Mouse (Mus musculus): ENCODE results near the gene Ldlrad2.
A peak's percentile ranks its signal among the peaks of the same experiment; 100 is the strongest.

Gene Ldlrad2

DNA sequence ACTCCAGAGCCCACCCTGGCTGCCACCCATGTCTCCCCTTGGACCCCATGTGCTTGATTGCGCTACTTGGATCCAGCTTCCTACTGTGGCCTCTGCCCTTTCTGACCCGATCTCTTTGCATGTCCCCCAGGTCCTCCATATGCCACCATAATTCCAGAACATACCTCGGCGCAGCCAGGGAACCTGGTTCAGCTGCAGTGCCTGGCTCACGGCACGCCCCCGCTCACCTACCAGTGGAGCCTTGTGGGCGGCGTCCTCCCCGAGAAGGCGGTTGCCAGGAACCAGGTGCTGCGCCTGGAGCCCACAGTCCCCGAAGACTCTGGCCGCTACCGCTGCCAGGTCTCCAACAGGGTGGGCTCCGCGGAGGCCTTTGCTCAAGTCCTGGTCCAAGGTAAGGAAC lies 20.9 kb downstream of the Ldlrad2 start:
- DNase-seq (ENCODE audit: extremely low spot score) = no peak

DNA sequence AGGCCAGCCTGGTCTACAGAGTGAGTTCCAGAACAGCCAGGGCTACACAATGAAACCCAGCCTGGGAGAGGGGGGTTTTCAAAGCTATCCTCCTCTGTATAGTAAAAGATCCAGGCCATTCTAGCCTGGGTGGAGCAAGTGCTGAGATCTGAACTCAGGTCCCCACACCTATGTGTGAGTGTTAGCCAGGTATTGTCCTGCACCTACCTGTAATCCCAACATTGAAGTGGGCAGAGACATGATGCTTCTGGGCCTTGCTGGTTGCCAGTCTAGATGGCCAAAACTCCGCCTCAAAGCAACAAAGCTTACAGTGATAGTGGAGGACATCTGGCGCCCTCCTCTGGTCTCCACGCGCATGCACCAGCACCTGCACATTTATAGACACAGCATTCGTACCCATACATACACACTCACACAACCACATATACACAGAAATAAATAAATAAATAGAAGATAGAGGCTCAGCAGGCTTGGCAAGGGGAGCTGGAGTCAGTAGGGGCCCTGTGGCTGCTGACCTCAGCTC lies 28.3 kb downstream of the Ldlrad2 start:
- peak; percentile 47 for DNase-seq (ENCODE audit: extremely low spot score)

DNA sequence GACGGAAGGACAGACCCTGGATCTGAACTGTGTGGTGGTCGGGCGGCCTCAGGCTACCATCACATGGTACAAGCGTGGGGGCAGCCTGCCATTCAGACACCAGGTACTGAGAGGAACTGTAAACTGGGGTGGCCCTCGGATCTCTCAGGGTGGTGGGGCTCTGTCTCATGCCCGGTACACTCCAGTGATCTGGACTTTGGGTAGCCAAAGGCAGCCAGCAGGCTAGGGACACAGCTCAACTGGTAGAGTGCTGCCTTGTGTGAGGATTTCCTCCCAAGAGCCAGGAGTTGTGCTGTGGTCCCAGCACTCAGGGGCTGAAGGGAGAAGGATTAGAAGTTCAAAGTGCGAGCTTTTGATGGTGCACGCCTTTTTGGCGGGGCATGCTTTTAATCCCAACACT lies 28.8 kb downstream of the Ldlrad2 start:
- DNase-seq (ENCODE audit: extremely low spot score) = no peak

DNA sequence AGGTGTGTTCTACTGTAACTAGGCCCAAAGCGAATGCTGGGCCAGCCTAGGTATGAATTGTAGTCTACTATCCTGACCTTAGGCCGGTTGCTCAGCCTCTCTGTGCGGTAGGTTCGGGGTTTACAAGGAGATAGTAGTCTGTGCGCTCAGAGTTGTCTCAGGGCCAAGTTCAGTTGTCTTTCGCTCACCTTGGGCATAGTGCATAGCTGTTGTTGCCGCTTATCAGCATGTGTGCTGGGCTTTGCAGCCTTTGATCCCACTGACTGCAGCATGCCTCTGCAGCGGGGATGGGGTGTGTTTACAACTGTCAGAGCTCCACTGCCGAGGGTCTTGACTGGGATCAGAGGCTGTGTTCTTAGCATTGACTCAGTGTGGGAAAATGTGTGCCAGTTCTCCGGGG lies 31.4 kb downstream of the Ldlrad2 start:
- no peak for DNase-seq (ENCODE audit: extremely low spot score)

DNA sequence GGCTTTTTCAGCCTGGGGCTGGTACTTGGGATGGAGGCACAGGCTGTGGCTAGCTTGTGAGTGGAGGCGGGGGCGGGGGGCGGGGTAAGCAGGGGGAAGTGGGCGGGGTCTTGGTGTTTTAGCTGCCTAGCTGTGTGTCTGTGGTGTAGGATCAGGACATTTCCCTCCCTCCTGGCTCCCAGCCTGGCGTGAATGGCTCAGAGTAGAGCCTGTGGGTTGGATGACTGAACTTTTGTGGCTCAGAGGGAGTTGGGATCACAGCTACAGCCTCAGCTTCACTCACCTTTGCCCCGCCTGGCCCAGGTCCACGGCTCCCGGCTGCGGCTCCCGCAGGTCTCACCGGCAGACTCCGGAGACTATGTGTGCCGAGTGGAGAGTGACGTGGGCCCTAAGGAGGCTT lies 34.0 kb downstream of the Ldlrad2 start:
- DNase-seq (ENCODE audit: extremely low spot score) = no peak

DNA sequence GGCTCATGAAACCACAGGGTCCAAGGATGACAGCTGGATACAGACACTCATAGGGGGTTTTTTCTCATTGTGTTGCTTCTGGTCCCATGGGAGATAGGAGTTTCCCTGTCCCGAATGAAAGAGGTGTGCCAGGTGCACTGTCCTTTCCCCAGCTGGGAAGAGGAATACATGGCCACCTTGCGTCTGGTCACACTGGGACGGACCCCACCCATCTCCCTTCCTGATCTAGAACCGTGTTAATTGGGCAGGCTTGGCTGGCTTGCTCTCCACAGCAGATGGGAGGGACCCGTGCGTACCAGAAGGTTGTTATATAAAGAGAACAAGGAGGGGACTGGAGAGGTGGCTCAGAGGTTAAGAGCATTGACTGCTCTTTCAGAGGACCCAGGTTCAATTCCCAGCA lies 46.5 kb downstream of the Ldlrad2 start:
- DNase-seq (ENCODE audit: extremely low spot score) = no peak

DNA sequence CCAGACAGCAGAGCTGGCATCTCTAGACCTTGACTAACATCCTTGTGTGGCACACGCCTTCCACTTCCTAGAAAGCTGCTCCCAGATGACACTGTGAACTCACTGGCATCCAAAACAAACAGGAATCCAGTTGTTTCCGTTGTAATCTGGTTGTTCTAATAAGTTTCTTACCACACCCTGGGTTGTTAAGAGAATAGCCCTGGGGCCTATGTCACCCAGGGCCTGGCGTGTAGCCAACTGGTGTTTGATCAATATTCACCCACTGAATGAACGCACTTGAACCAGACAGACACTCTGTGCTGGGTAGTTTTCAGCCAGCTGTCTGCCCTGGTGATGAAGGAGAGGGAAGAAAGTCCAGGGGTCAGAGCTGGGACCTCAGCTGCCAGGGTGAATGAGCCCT lies 47.0 kb downstream of the Ldlrad2 start:
- DNase-seq (ENCODE audit: extremely low spot score) = no peak

DNA sequence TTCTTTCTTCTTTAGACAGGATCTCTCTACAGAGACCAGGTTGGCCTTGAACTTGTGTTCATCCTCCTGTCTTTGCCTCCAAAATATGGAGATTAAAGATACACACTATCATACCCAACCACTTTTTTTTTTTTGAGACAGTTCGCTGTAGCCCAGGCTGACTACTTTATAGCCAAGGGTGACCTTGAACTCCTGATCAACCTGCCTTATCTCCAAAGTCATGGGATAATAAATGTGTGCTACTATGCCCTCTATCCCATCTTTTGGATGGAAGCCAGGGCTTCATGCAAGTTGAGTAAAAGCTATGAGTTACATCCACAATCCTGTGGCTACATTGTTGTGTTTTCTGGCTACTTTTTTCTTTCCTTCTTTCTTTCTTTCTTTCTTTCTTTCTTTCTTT lies 48.9 kb downstream of the Ldlrad2 start:
- no peak for DNase-seq (ENCODE audit: extremely low spot score)
